Mouse (Mus musculus) Patski (cell line): ENCODE measurements around the gene Myrf. TPM values are rescaled to one million over a fixed set of nuclear protein-coding genes. Genes with fewer than 3 reads are reported as not detected.
A peak's percentile ranks its signal among the peaks of the same experiment; 100 is the strongest.

Source experiments
- ATAC-seq: fragments of 100-300 bp; one replicate; pipeline ENCODE4 v1.8.0; 2021
- CTCF ChIA-PET: fragments of 350-600 bp; sonication (Branson Sonifier 250); formaldehyde crosslinking; loops from one replicate; lab custom pipeline; 2022; ENCODE audit warnings: inconsistent platforms; lab: Charles Lee
- POLR2A ChIA-PET: fragments of 350-600 bp; sonication (Branson Sonifier 250); formaldehyde crosslinking; loops from one replicate; lab custom pipeline; 2022; ENCODE audit warnings: antibody characterized with exemption, inconsistent platforms; lab: Charles Lee
- DNase-seq: peaks from one replicate; pipeline ENCODE4 v3.0.0-alpha.2; 2011; ENCODE audit warnings: low read depth, low spot score
- H3K27me3 ChIP-seq: fragments of 371-371 bp; one replicate; pipeline ENCODE4 v1.5.1; 2021
- CTCF ChIP-seq: fragments of 100-300 bp; IDR thresholded peaks from one replicate; pipeline ENCODE4 v1.5.1; 2021
- in situ Hi-C: fragments of 300-500 bp; cut with MboI; formaldehyde crosslinking; loops from 3 replicates; pipeline ENCODE4 v1.11.1; 2018; ENCODE audit warnings: low pct_unique_long_range_greater_than_20kb, mixed read lengths
- polyA plus RNA-seq: library from polyadenylated mRNA; unstranded; gene quantifications from one replicate; pipeline ENCODE4 v1.2.3, GENCODE M21; 2021

Gene Myrf
- polyA plus RNA-seq, 1 experiment from 2014 or later, result 0.45 TPM

- ATAC-seq (no peak), DNase-seq (no peak)
- in situ Hi-C loops, result no loop called here
- no peaks in the 10 kb centered on the region for H3K27me3 ChIP-seq
- ChIA-PET CTCF (interaction anchor here (0.6 to 6.4 kb wide), 19 partner anchors 9 to 277 kb away, joined by 3 to 46 read pairs (median 5); partner anchors contain the start of genes Best1, Fads1 and Rab3il1), POLR2A (no interaction called here)
- TF ChIP-seq CTCF, result no peak
Measured at GRCm38 (mm10) chr19:10198286-10198685, 42.3 kb downstream of the Myrf start.

- DNase-seq, result no peak
- no peak for ATAC-seq
- CTCF ChIA-PET, result interaction anchor here (1.3 to 6.4 kb wide), 6 partner anchors 13 to 197 kb away, joined by 3 to 46 read pairs (median 18); partner anchors contain the start of genes Best1, Fads1 and Rab3il1
- POLR2A ChIA-PET, result interaction anchor here (1.2 to 1.5 kb wide), 2 partner anchors 138 to 162 kb away, joined by 3 to 4 read pairs; no protein-coding TSS in a partner anchor
- in situ Hi-C loops, result no loop called here
- no peak for TF ChIP-seq CTCF
- H3K27me3 ChIP-seq, result no peaks in the 10 kb centered on the region
Measured at GRCm38 (mm10) chr19:10197130-10197529, 43.4 kb downstream of the Myrf start.

- ChIA-PET CTCF (interaction anchor here (0.9 to 6.4 kb wide), 6 partner anchors 11 to 195 kb away, joined by 3 to 46 read pairs (median 4); partner anchors contain the start of genes Best1, Fads1 and Rab3il1), POLR2A (interaction anchor here (0.6 to 1.4 kb wide), 5 partner anchors 12 to 152 kb away, joined by 3 to 4 read pairs (median 3); no protein-coding TSS in a partner anchor)
- TF ChIP-seq CTCF, result no peak
- DNase-seq, result peak; percentile 64
- in situ Hi-C loops, result no loop called here
- peak; percentile 81 for ATAC-seq
- no peaks in the 10 kb centered on the region for H3K27me3 ChIP-seq
Measured at GRCm38 (mm10) chr19:10195252-10195651, 45.3 kb downstream of the Myrf start.

GRCm38 (mm10) chr19:10194337-10194736 lies 46.2 kb downstream of the Myrf start:
- ChIA-PET CTCF (interaction anchor here (0.9 to 6.4 kb wide), 5 partner anchors 11 to 194 kb away, joined by 3 to 46 read pairs (median 4); partner anchors contain the start of genes Best1, Fads1 and Rab3il1), POLR2A (interaction anchor here (0.6 to 1.4 kb wide), 3 partner anchors 50 to 151 kb away, joined by 3 to 4 read pairs (median 3); no protein-coding TSS in a partner anchor)
- no peak for TF ChIP-seq CTCF
- DNase-seq, result no peak
- in situ Hi-C loops, result no loop called here
- no peak for ATAC-seq
- no peaks in the 10 kb centered on the region for H3K27me3 ChIP-seq

- DNase-seq (no peak), ATAC-seq (no peak)
- TF ChIP-seq CTCF, result no peak
- in situ Hi-C loops, result no loop called here
- ChIA-PET POLR2A (no interaction called here), CTCF (interaction anchor here (1.3 to 3.2 kb wide), 3 partner anchors 9 to 87 kb away, joined by 3 to 15 read pairs (median 4); partner anchors contain the start of gene Fads1)
- no peaks in the 10 kb centered on the region for H3K27me3 ChIP-seq
Measured at GRCm38 (mm10) chr19:10191326-10191725, 49.2 kb downstream of the Myrf start.

GRCm38 (mm10) chr19:10190796-10191195 lies 49.8 kb downstream of the Myrf start:
- peak; percentile 91 for TF ChIP-seq CTCF
- no peaks in the 10 kb centered on the region for H3K27me3 ChIP-seq
- ChIA-PET POLR2A (no interaction called here), CTCF (interaction anchor here (0.6 to 3.2 kb wide), 5 partner anchors 8 to 110 kb away, joined by 3 to 15 read pairs (median 4); partner anchors contain the start of gene Fads1)
- DNase-seq (no peak), ATAC-seq (no peak)
- in situ Hi-C loops, result no loop called here

GRCm38 (mm10) chr19:10189940-10190339 lies 50.6 kb downstream of the Myrf start:
- CTCF ChIA-PET, result interaction anchor here (0.8 to 1.6 kb wide), 6 partner anchors 9 to 109 kb away, joined by 3 to 4 read pairs (median 3); no protein-coding TSS in a partner anchor
- no peaks in the 10 kb centered on the region for H3K27me3 ChIP-seq

GRCm38 (mm10) chr19:10189022-10189421 lies 51.5 kb downstream of the Myrf start:
- DNase-seq, result no peak
- CTCF ChIA-PET, result interaction anchor here (0.8 to 1.5 kb wide), 4 partner anchors 11 to 89 kb away, joined by 3 read pairs; no protein-coding TSS in a partner anchor
- ATAC-seq, result no peak
- in situ Hi-C loops, result no loop called here
- no peaks in the 10 kb centered on the region for H3K27me3 ChIP-seq
- TF ChIP-seq CTCF, result no peak
- POLR2A ChIA-PET, result interaction anchor here (1.0 kb wide), 1 partner anchor 49 kb away, joined by 3 read pairs; no protein-coding TSS in a partner anchor

More at GRCm38 (mm10) chr19:10189940-10190339, 50.6 kb downstream of the Myrf start:
- ATAC-seq, result no peak
- TF ChIP-seq CTCF, result no peak
- in situ Hi-C loops, result no loop called here
- no peak for DNase-seq
- POLR2A ChIA-PET, result no interaction called here

- in situ Hi-C loops, result no loop called here
- ChIA-PET CTCF (interaction anchor here (1.2 to 1.8 kb wide), 6 partner anchors 10 to 93 kb away, joined by 3 to 7 read pairs (median 3); no protein-coding TSS in a partner anchor), POLR2A (interaction anchor here (1.0 kb wide), 1 partner anchor 49 kb away, joined by 3 read pairs; no protein-coding TSS in a partner anchor)
- no peaks in the 10 kb centered on the region for H3K27me3 ChIP-seq
- no peak for TF ChIP-seq CTCF
- DNase-seq (no peak), ATAC-seq (no peak)
Measured at GRCm38 (mm10) chr19:10188281-10188811, 52.2 kb downstream of the Myrf start.

GRCm38 (mm10) chr19:10186569-10186968 lies 54.0 kb downstream of the Myrf start:
- in situ Hi-C loops, result no loop called here
- ATAC-seq, result no peak
- ChIA-PET POLR2A (interaction anchor here (0.6 kb wide), 1 partner anchor 55 kb away, joined by 6 read pairs; no protein-coding TSS in a partner anchor), CTCF (interaction anchor here (0.7 to 1.9 kb wide), 5 partner anchors 10 to 186 kb away, joined by 3 to 5 read pairs (median 3); no protein-coding TSS in a partner anchor)
- TF ChIP-seq CTCF, result no peak
- no peaks in the 10 kb centered on the region for H3K27me3 ChIP-seq
- no peak for DNase-seq
